Mouse (Mus musculus): ENCODE measurements around the gene Iqcf1.
"Not testable (repeated sequence)": the region's sequence is repeated elsewhere in the genome, so short reads cannot be mapped to it uniquely, and the experiment has no call there.

The Iqcf1 gene

GRCm38 (mm10) chr9:106483606-106484005 lies 16.2 kb upstream of the Iqcf1 start:
- no peak for DNase-seq (ENCODE audit: low read depth)

GRCm38 (mm10) chr9:106485076-106485475 lies 14.7 kb upstream of the Iqcf1 start:
- no peak for DNase-seq (ENCODE audit: low read depth)

- not testable (repeated sequence) for DNase-seq (ENCODE audit: low read depth)
These were observed 12.2 kb upstream of the Iqcf1 start for GRCm38 (mm10) chr9:106487602-106488001.

- no peak for DNase-seq (ENCODE audit: low read depth)
These were observed 2.1 kb downstream of the Iqcf1 start for GRCm38 (mm10) chr9:106501846-106502245.

- no peak for DNase-seq (ENCODE audit: low read depth)
These were observed 4.5 kb downstream of the Iqcf1 start for GRCm38 (mm10) chr9:106504246-106504645.

GRCm38 (mm10) chr9:106509356-106509755 lies 9.6 kb downstream of the Iqcf1 start:
- no peak for DNase-seq (ENCODE audit: low read depth)

GRCm38 (mm10) chr9:106512729-106513450 lies 13.1 kb downstream of the Iqcf1 start:
- DNase-seq (ENCODE audit: low read depth): no peak

- DNase-seq (ENCODE audit: low read depth): no peak
These were observed 13.8 kb downstream of the Iqcf1 start for GRCm38 (mm10) chr9:106513566-106513965.

GRCm38 (mm10) chr9:106514273-106514672 lies 14.5 kb downstream of the Iqcf1 start, which contains the start of gene Iqcf5:
TSS of gene Iqcf5 (plus strand) at chr9:106514573.
- DNase-seq (ENCODE audit: low read depth): no peak

GRCm38 (mm10) chr9:106519433-106519832 lies 19.7 kb downstream of the Iqcf1 start:
- DNase-seq (ENCODE audit: low read depth): no peak

GRCm38 (mm10) chr9:106519909-106520308 lies 20.1 kb downstream of the Iqcf1 start:
- DNase-seq (ENCODE audit: low read depth): no peak

- peak; percentile 77 for DNase-seq (ENCODE audit: low read depth)
These were observed 32.1 kb downstream of the Iqcf1 start for GRCm38 (mm10) chr9:106531833-106532232.

GRCm38 (mm10) chr9:106534296-106534695 lies 34.5 kb downstream of the Iqcf1 start:
- DNase-seq (ENCODE audit: low read depth): no peak

GRCm38 (mm10) chr9:106534975-106535374 lies 35.2 kb downstream of the Iqcf1 start:
- DNase-seq (ENCODE audit: low read depth): no peak
